Comparison of ENCODE assay signal across 8 mouse cellular contexts in the genomic region with DNA sequence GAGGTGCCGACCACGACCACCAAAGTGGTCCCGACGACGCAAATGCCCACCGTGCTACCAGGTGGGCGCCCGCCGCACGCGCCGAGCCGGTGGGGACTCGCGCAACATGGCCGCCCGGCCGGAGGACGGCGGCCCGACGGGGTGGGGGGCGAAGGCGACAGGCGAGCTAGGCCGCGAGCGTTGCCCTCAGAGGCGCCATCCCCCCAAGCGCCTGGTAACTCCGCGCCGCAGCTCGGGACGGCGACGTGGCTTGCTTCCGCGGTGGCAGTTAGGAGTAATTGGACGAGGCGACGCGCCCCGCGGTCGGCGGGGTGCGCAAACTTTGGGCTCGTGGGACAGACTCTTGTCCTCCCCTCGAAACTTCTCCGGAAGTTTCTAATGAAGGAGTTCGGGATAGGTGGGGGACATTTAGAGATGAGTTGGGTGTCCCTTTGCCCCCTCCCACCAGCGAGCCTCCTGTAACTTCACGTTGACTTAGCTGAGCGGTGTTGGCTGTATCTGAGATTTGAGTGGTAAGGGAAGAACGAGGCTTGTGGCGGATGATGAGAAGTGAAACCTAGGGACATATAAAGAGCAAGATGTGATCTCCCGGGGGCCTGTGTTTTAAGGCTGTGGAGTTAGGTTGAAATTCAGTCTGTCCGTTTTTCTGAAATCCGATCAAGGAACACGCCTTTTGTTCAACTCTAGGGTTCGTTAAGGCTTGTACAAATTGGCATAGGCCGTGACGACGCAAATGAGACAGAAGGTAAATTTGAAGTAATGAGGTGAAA. TPM values are rescaled to one million over a fixed set of nuclear protein-coding genes. Genes with fewer than 3 reads are reported as not detected.
DNase-seq lines count a peak whose midpoint lies in the region; ATAC-seq and TF ChIP-seq lines count a peak whose summit lies in the region.

No protein-coding gene starts in this region.

- peaks cover 11% of the 10 kb centered on the region; the same call in 1 of the 2 replicates for H3K36me3 ChIP-seq in embryonic facial prominence, embryonic 12.5 days
- peaks cover 14% of the 10 kb centered on the region for H3K36me3 ChIP-seq in heart, embryonic 12.5 days
- peaks cover 8% of the 10 kb centered on the region; the same call in 1 of the 2 replicates for H3K36me3 ChIP-seq in liver, embryonic 14.5 days (replicated peaks; ENCODE audit: control insufficient read depth, insufficient read depth, low read depth)
- H3K36me3 ChIP-seq in neural tube, embryonic 13.5 days: peaks cover 10% of the 10 kb centered on the region

- H3K9ac ChIP-seq in embryonic facial prominence, embryonic 12.5 days: peak overlapping the region; percentile 93
- H3K9ac ChIP-seq in heart, embryonic 12.5 days: peak overlapping the region; percentile 97
- H3K9ac ChIP-seq in liver, embryonic 14.5 days (replicated peaks): peak overlapping the region; percentile 94
- H3K9ac ChIP-seq in neural tube, embryonic 13.5 days: peak overlapping the region; percentile 85

- POLR2A ChIA-PET in Patski (lab: Charles Lee): interaction anchor here (0.6 to 3.4 kb wide), 6 partner anchors 11 to 169 kb away, joined by 3 to 32 read pairs (median 8); no protein-coding TSS in a partner anchor

- peak overlapping the region; percentile 83 for H3K4me2 ChIP-seq in embryonic facial prominence, embryonic 12.5 days (replicated peaks)
- peak overlapping the region; percentile 73 for H3K4me2 ChIP-seq in heart, embryonic 12.5 days
- H3K4me2 ChIP-seq in liver, embryonic 14.5 days (ENCODE audit: low read depth): peak overlapping the region; percentile 87
- H3K4me2 ChIP-seq in neural tube, embryonic 13.5 days: peak overlapping the region; percentile 62

- TF ChIP-seq CTCF in Patski (IDR thresholded peaks at IDR 0.05): no peak
- no peak for TF ChIP-seq CTCF in liver, embryonic 14.5 days (IDR thresholded peaks at IDR 0.05; ENCODE audit: low read depth)

- H3K4me3 ChIP-seq in embryonic facial prominence, embryonic 12.5 days: peak overlapping the region; percentile 96
- peak overlapping the region; percentile 89 for H3K4me3 ChIP-seq in heart, embryonic 12.5 days
- peak overlapping the region; percentile 74 to 95 for H3K4me3 ChIP-seq in liver, embryonic 14.5 days (ENCODE audit: insufficient read depth in 1 of 2, low read depth in 2 of 2, low read length in 2 of 2)
- peak overlapping the region; percentile 79 for H3K4me3 ChIP-seq in neural tube, embryonic 13.5 days

- peak; percentile 20 for ATAC-seq in Patski
- ATAC-seq in embryonic facial prominence, embryonic 12.5 days (ENCODE audit: insufficient number of reproducible peaks, insufficient read depth, low FRiP score, low TSS enrichment): no peak; the same call in 1 of the 2 replicates
- peak; percentile 62; the same call in 1 of the 2 replicates for ATAC-seq in heart, embryonic 12.5 days (ENCODE audit: insufficient number of reproducible peaks, low FRiP score)
- ATAC-seq in liver, embryonic 14.5 days (ENCODE audit: insufficient read depth): peak; percentile 36
- peak; percentile 73; the same call in 1 of the 2 replicates for ATAC-seq in neural tube, embryonic 13.5 days (ENCODE audit: low read depth)

- CTCF ChIA-PET in Patski (lab: Charles Lee): interaction anchor here (0.9 to 9.3 kb wide), 4 partner anchors 14 to 163 kb away, joined by 3 to 63 read pairs (median 4); no protein-coding TSS in a partner anchor

- TF ChIP-seq EP300 in liver, embryonic 14.5 days (IDR thresholded peaks at IDR 0.05; ENCODE audit: low read depth): no peak

- DNase-seq in A20 (ENCODE audit: low read depth, low spot score) (peak; percentile 88), Patski (ENCODE audit: low read depth, low spot score) (no peak)
- peak; percentile 75 for DNase-seq in kidney, postnatal 10 days
- peak; percentile 19 to 46 (median 30) for DNase-seq in liver, embryonic 14.5 days (ENCODE audit: low read depth in 3 of 3, low spot score in 3 of 3)
- DNase-seq in urinary bladder, adult 2 months (ENCODE audit: low spot score): peak; percentile 62

- H3K27me3 ChIP-seq in Patski: no peaks in the 10 kb centered on the region
- H3K27me3 ChIP-seq in embryonic facial prominence, embryonic 12.5 days: no peaks in the 10 kb centered on the region
- H3K27me3 ChIP-seq in heart, embryonic 12.5 days (replicated peaks): no peaks in the 10 kb centered on the region
- H3K27me3 ChIP-seq in liver, embryonic 14.5 days (ENCODE audit: control insufficient read depth, insufficient read depth, low read length): no peaks in the 10 kb centered on the region
- H3K27me3 ChIP-seq in neural tube, embryonic 13.5 days: no peaks in the 10 kb centered on the region

- H3K4me1 ChIP-seq in embryonic facial prominence, embryonic 12.5 days: peaks cover 19% of the 10 kb centered on the region
- H3K4me1 ChIP-seq in heart, embryonic 12.5 days (replicated peaks): peaks cover 11% of the 10 kb centered on the region
- peaks cover 13 to 16% of the 10 kb centered on the region in 2 experiments for H3K4me1 ChIP-seq in liver, embryonic 14.5 days (replicated peaks; ENCODE audit: control insufficient read depth in 2 of 2, insufficient read depth in 2 of 2, low read length in 1 of 2)
- H3K4me1 ChIP-seq in neural tube, embryonic 13.5 days (replicated peaks): peaks cover 32% of the 10 kb centered on the region

- under 1% methylated on average over 65 of the region's 65 CpGs for WGBS in embryonic facial prominence, embryonic 12.5 days
- WGBS in heart, embryonic 12.5 days: under 1% methylated on average over 65 of the region's 65 CpGs
- WGBS in liver, embryonic 14.5 days (ENCODE audit: insufficient replicate concordance): under 1% methylated on average over 55 of the region's 65 CpGs
- WGBS in neural tube, embryonic 13.5 days: under 1% methylated on average over 65 of the region's 65 CpGs

- peak overlapping the region; percentile 96 for H3K27ac ChIP-seq in embryonic facial prominence, embryonic 12.5 days
- peak overlapping the region; percentile 97 for H3K27ac ChIP-seq in heart, embryonic 12.5 days (ENCODE audit: poor library complexity, severe bottlenecking)
- peak overlapping the region; percentile 89 for H3K27ac ChIP-seq in liver, embryonic 14.5 days
- H3K27ac ChIP-seq in neural tube, embryonic 13.5 days (replicated peaks): peak overlapping the region; percentile 97

- in situ Hi-C loops in Patski (cut with MboI; ENCODE audit: low pct_unique_long_range_greater_than_20kb): loop anchor here (5.0 to 10.0 kb wide), 3 partner anchors 42 to 285 kb away; a partner anchor contains a TSS

- H3K9me3 ChIP-seq in embryonic facial prominence, embryonic 12.5 days: no peaks in the 10 kb centered on the region
- H3K9me3 ChIP-seq in heart, embryonic 12.5 days (replicated peaks): no peaks in the 10 kb centered on the region
- H3K9me3 ChIP-seq in liver, embryonic 14.5 days (ENCODE audit: control insufficient read depth, low read length): no peaks in the 10 kb centered on the region
- H3K9me3 ChIP-seq in neural tube, embryonic 13.5 days: no peaks in the 10 kb centered on the region

RNA-seq across cellular contexts. Expression of a gene that starts 0.6 kb away (rescaled TPM):
- 433 TPM for polyA plus RNA-seq in Patski (2021)
- polyA plus RNA-seq in embryonic facial prominence, embryonic 12.5 days (2016; fragmentation: Nextera tagmentation; extraction: Ambion mirVana): 164 and 178 TPM in 2 replicates
- 217 and 224 TPM in 2 replicates for polyA plus RNA-seq in heart, embryonic 12.5 days (2016; fragmentation: Nextera tagmentation; extraction: Ambion mirVana)
- 22.8 and 30.2 TPM in 2 replicates for polyA plus RNA-seq in liver, embryonic 14.5 days (2012; rRNA removed)
- polyA plus RNA-seq in liver, embryonic 14.5 days (2014; fragmentation: Nextera tagmentation; extraction: Ambion mirVana): 59.7 and 62.2 TPM in 2 replicates
- 63.5 and 71.8 TPM in 2 replicates for polyA plus RNA-seq in neural tube, embryonic 13.5 days (2015; fragmentation: Nextera tagmentation; extraction: Ambion mirVana)
- polyA plus RNA-seq in urinary bladder, adult 2 months (2012; rRNA removed): 119 and 143 TPM in 2 replicates

RNA-seq across cellular contexts. Expression of a gene that starts 29.6 kb away (rescaled TPM):
- polyA plus RNA-seq in Patski (2021): 6.4 TPM
- 0.55 and 1.2 TPM in 2 replicates for polyA plus RNA-seq in embryonic facial prominence, embryonic 12.5 days (2016; fragmentation: Nextera tagmentation; extraction: Ambion mirVana)
- 1.1 TPM in 2 replicates for polyA plus RNA-seq in heart, embryonic 12.5 days (2016; fragmentation: Nextera tagmentation; extraction: Ambion mirVana)
- not detected in 2 replicates for polyA plus RNA-seq in liver, embryonic 14.5 days (2012; rRNA removed)
- not detected in 2 replicates for polyA plus RNA-seq in liver, embryonic 14.5 days (2014; fragmentation: Nextera tagmentation; extraction: Ambion mirVana)
- 1.9 and 2.3 TPM in 2 replicates for polyA plus RNA-seq in neural tube, embryonic 13.5 days (2015; fragmentation: Nextera tagmentation; extraction: Ambion mirVana)
- polyA plus RNA-seq in urinary bladder, adult 2 months (2012; rRNA removed): 10.7 and 11.5 TPM in 2 replicates

RNA-seq across cellular contexts. Expression of a gene that starts 29.7 kb away (rescaled TPM):
- 43.7 TPM for polyA plus RNA-seq in Patski (2021)
- 57.9 and 59.8 TPM in 2 replicates for polyA plus RNA-seq in embryonic facial prominence, embryonic 12.5 days (2016; fragmentation: Nextera tagmentation; extraction: Ambion mirVana)
- polyA plus RNA-seq in heart, embryonic 12.5 days (2016; fragmentation: Nextera tagmentation; extraction: Ambion mirVana): 42.7 and 45.6 TPM in 2 replicates
- polyA plus RNA-seq in liver, embryonic 14.5 days (2012; rRNA removed): 6.7 and 7.1 TPM in 2 replicates
- polyA plus RNA-seq in liver, embryonic 14.5 days (2014; fragmentation: Nextera tagmentation; extraction: Ambion mirVana): 8.6 and 11.1 TPM in 2 replicates
- 28.4 and 33.8 TPM in 2 replicates for polyA plus RNA-seq in neural tube, embryonic 13.5 days (2015; fragmentation: Nextera tagmentation; extraction: Ambion mirVana)
- 167 and 169 TPM in 2 replicates for polyA plus RNA-seq in urinary bladder, adult 2 months (2012; rRNA removed)

RNA-seq across cellular contexts. Expression of a gene that starts 43.7 kb away (rescaled TPM):
- polyA plus RNA-seq in Patski (2021): 16.6 TPM
- 50.8 and 55.6 TPM in 2 replicates for polyA plus RNA-seq in embryonic facial prominence, embryonic 12.5 days (2016; fragmentation: Nextera tagmentation; extraction: Ambion mirVana)
- 38.9 and 45.3 TPM in 2 replicates for polyA plus RNA-seq in heart, embryonic 12.5 days (2016; fragmentation: Nextera tagmentation; extraction: Ambion mirVana)
- 2.0 and 2.6 TPM in 2 replicates for polyA plus RNA-seq in liver, embryonic 14.5 days (2012; rRNA removed)
- 2.8 TPM in 2 replicates for polyA plus RNA-seq in liver, embryonic 14.5 days (2014; fragmentation: Nextera tagmentation; extraction: Ambion mirVana)
- 35.3 and 36.0 TPM in 2 replicates for polyA plus RNA-seq in neural tube, embryonic 13.5 days (2015; fragmentation: Nextera tagmentation; extraction: Ambion mirVana)
- 48.9 and 57.9 TPM in 2 replicates for polyA plus RNA-seq in urinary bladder, adult 2 months (2012; rRNA removed)
